ENCODE assay signal across 22 mouse cellular contexts in the genomic region with DNA sequence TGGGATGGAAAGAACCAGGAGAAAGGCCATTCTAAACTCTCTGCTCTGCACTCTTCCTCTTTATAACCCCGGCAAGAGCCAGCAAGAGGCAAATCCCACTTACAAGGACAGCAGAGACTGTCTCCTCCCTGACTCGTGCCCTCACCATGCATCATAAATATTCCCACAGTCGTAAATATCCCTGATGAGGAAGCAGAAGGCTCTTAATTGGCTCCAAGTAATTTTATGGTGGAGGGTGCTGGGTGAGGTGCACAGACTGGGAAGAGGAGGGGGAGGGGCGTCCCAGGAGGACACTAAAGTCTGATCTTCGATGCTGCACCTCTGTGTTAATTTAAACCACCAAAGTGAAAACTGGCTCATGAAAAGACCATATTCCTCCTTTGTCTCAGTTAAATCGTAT.
DNase-seq lines count a peak whose midpoint lies in the region; ATAC-seq lines count a peak whose summit lies in the region.
"Had no signal": no experiment of that assay in that cellular context is flagged by ENCODE, and none has a peak within 500 bp of the region (broad histone marks: within the 10 kb centered on the region; RNA-seq: fewer than 3 reads in every experiment).

No protein-coding gene starts in this region.

- H3K4me2 ChIP-seq in neural tube, embryonic 11.5 days (ENCODE audit: low read depth) = no peak overlapping the region
- H3K4me2 ChIP-seq in neural tube, embryonic 15.5 days = no peak overlapping the region
- no peak overlapping the region for H3K4me2 ChIP-seq in intestine, embryonic 16.5 days (ENCODE audit: low read depth, low read length)
- H3K4me2 ChIP-seq in neural tube, embryonic 13.5 days = no peak overlapping the region
- H3K4me2 ChIP-seq in midbrain, embryonic 15.5 days = no peak overlapping the region
- H3K4me2 ChIP-seq: embryonic facial prominence, embryonic 13.5 days; embryonic facial prominence, embryonic 15.5 days; forebrain, embryonic 12.5 days had no signal

- no peak overlapping the region for H3K27ac ChIP-seq in neural tube, embryonic 11.5 days (ENCODE audit: low read depth, low read length)
- no peak overlapping the region for H3K27ac ChIP-seq in neural tube, embryonic 15.5 days (replicated peaks)
- H3K27ac ChIP-seq in intestine, embryonic 16.5 days (ENCODE audit: low read length) = no peak overlapping the region
- H3K27ac ChIP-seq in neural tube, embryonic 13.5 days (replicated peaks) = peak overlapping the region; percentile 59
- no peak overlapping the region for H3K27ac ChIP-seq in midbrain, embryonic 15.5 days
- H3K27ac ChIP-seq: embryonic facial prominence, embryonic 13.5 days; embryonic facial prominence, embryonic 15.5 days; forebrain, embryonic 10.5 days; forebrain, embryonic 12.5 days had no signal

- H3K4me3 ChIP-seq in neural tube, embryonic 11.5 days (ENCODE audit: low read depth, low read length) = no peak overlapping the region
- no peak overlapping the region for H3K4me3 ChIP-seq in neural tube, embryonic 15.5 days (replicated peaks)
- no peak overlapping the region for H3K4me3 ChIP-seq in intestine, embryonic 16.5 days (ENCODE audit: low read length)
- H3K4me3 ChIP-seq in neural tube, embryonic 13.5 days = no peak overlapping the region
- H3K4me3 ChIP-seq in midbrain, embryonic 15.5 days = no peak overlapping the region
- H3K4me3 ChIP-seq: embryonic facial prominence, embryonic 13.5 days; embryonic facial prominence, embryonic 15.5 days; erythroblast, embryonic 14.5 days; forebrain, embryonic 10.5 days; forebrain, embryonic 12.5 days had no signal

- no peak for DNase-seq in neural tube, embryonic 11.5 days (ENCODE audit: low spot score)
- DNase-seq in right cerebral cortex, adult 18-20 months = no peak
- DNase-seq: adrenal gland, adult 2 months; adrenal gland, postnatal 10 days; adrenal gland, postnatal 25 days; cerebellum, adult 11 months; cerebellum, adult 18-20 months; cerebellum, adult 8-10 months; cerebellum, adult 9-11 months; cerebellum, postnatal 14 days; cerebellum, postnatal 36 days; embryo, embryonic 11 days had no signal

- no peaks in the 10 kb centered on the region for H3K27me3 ChIP-seq in neural tube, embryonic 11.5 days (ENCODE audit: control insufficient read depth, insufficient read depth, low read length)
- no peaks in the 10 kb centered on the region for H3K27me3 ChIP-seq in neural tube, embryonic 15.5 days (replicated peaks)
- no peaks in the 10 kb centered on the region for H3K27me3 ChIP-seq in intestine, embryonic 16.5 days (replicated peaks; ENCODE audit: control insufficient read depth, insufficient read depth, low read length)
- no peaks in the 10 kb centered on the region for H3K27me3 ChIP-seq in neural tube, embryonic 13.5 days
- no peaks in the 10 kb centered on the region for H3K27me3 ChIP-seq in midbrain, embryonic 15.5 days (replicated peaks)
- H3K27me3 ChIP-seq: embryonic facial prominence, embryonic 13.5 days; embryonic facial prominence, embryonic 15.5 days; forebrain, embryonic 12.5 days had no signal

- 42% methylated on average over 6 of the region's 6 CpGs for WGBS in neural tube, embryonic 11.5 days
- 30% methylated on average over 6 of the region's 6 CpGs for WGBS in neural tube, embryonic 15.5 days
- 54% methylated on average over 6 of the region's 6 CpGs for WGBS in intestine, embryonic 16.5 days
- 19% methylated on average over 6 of the region's 6 CpGs for WGBS in neural tube, embryonic 13.5 days
- 75% methylated on average over 6 of the region's 6 CpGs for WGBS in midbrain, embryonic 15.5 days

- ATAC-seq in neural tube, embryonic 11.5 days (ENCODE audit: insufficient read depth, low FRiP score, low TSS enrichment) = no peak
- no peak for ATAC-seq in neural tube, embryonic 15.5 days (ENCODE audit: low FRiP score)
- peak; percentile 71 for ATAC-seq in intestine, embryonic 16.5 days
- peak; percentile 82 for ATAC-seq in neural tube, embryonic 13.5 days (ENCODE audit: low read depth)
- ATAC-seq in midbrain, embryonic 15.5 days (replicated peaks) = no peak
- ATAC-seq: forebrain, embryonic 14.5 days had no signal

- H3K9ac ChIP-seq in neural tube, embryonic 11.5 days (ENCODE audit: low read length) = peak overlapping the region; percentile 18; the same call in 1 of the 2 replicates
- no peak overlapping the region for H3K9ac ChIP-seq in neural tube, embryonic 15.5 days (replicated peaks)
- no peak overlapping the region for H3K9ac ChIP-seq in intestine, embryonic 16.5 days (ENCODE audit: low read depth, low read length)
- H3K9ac ChIP-seq in neural tube, embryonic 13.5 days = no peak overlapping the region
- no peak overlapping the region for H3K9ac ChIP-seq in midbrain, embryonic 15.5 days
- H3K9ac ChIP-seq: embryonic facial prominence, embryonic 13.5 days; embryonic facial prominence, embryonic 15.5 days; forebrain, embryonic 12.5 days had no signal

- no peaks in the 10 kb centered on the region for H3K9me3 ChIP-seq in neural tube, embryonic 11.5 days (ENCODE audit: control insufficient read depth, low read length)
- H3K9me3 ChIP-seq in neural tube, embryonic 15.5 days (replicated peaks) = no peaks in the 10 kb centered on the region
- no peaks in the 10 kb centered on the region for H3K9me3 ChIP-seq in intestine, embryonic 16.5 days (ENCODE audit: control insufficient read depth, low read length)
- no peaks in the 10 kb centered on the region for H3K9me3 ChIP-seq in neural tube, embryonic 13.5 days
- H3K9me3 ChIP-seq in midbrain, embryonic 15.5 days = no peaks in the 10 kb centered on the region
- H3K9me3 ChIP-seq: embryonic facial prominence, embryonic 13.5 days; embryonic facial prominence, embryonic 15.5 days; forebrain, embryonic 10.5 days; forebrain, embryonic 12.5 days had no signal

- no peaks in the 10 kb centered on the region for H3K36me3 ChIP-seq in neural tube, embryonic 11.5 days (ENCODE audit: control insufficient read depth, insufficient read depth, low read length)
- no peaks in the 10 kb centered on the region for H3K36me3 ChIP-seq in neural tube, embryonic 15.5 days
- no peaks in the 10 kb centered on the region for H3K36me3 ChIP-seq in intestine, embryonic 16.5 days (ENCODE audit: control insufficient read depth, insufficient read depth, low read length)
- H3K36me3 ChIP-seq in neural tube, embryonic 13.5 days = no peaks in the 10 kb centered on the region
- no peaks in the 10 kb centered on the region for H3K36me3 ChIP-seq in midbrain, embryonic 15.5 days (replicated peaks)
- H3K36me3 ChIP-seq: embryonic facial prominence, embryonic 13.5 days; embryonic facial prominence, embryonic 15.5 days; forebrain, embryonic 10.5 days; forebrain, embryonic 12.5 days had no signal

- H3K4me1 ChIP-seq in neural tube, embryonic 11.5 days (ENCODE audit: control insufficient read depth, insufficient read depth, low read length) = no peaks in the 10 kb centered on the region
- peaks cover 5% of the 10 kb centered on the region for H3K4me1 ChIP-seq in neural tube, embryonic 15.5 days
- H3K4me1 ChIP-seq in intestine, embryonic 16.5 days (ENCODE audit: control insufficient read depth, insufficient read depth, low read length) = no peaks in the 10 kb centered on the region
- H3K4me1 ChIP-seq in neural tube, embryonic 13.5 days (replicated peaks) = peaks cover 10% of the 10 kb centered on the region
- H3K4me1 ChIP-seq in midbrain, embryonic 15.5 days = no peaks in the 10 kb centered on the region
- H3K4me1 ChIP-seq: embryonic facial prominence, embryonic 13.5 days; embryonic facial prominence, embryonic 15.5 days; forebrain, embryonic 12.5 days had no signal

Comparison
In these comparisons a context has a peak if more than half of its experiments do, and no peak if none do; other contexts are left out.
1. ATAC-seq: peak in intestine, embryonic 16.5 days (single experiment) and neural tube, embryonic 13.5 days (single experiment); none in neural tube, embryonic 11.5 days (single experiment), neural tube, embryonic 15.5 days (single experiment) and midbrain, embryonic 15.5 days (single experiment).